Mouse (Mus musculus): Measurements from ENCODE around the gene Dnajc6. TPM values are rescaled to one million over a fixed set of nuclear protein-coding genes. Genes with fewer than 3 reads are reported as not detected.

Dnajc6 gene
- polyA plus RNA-seq, 1 experiment from 2014 or later = 0.78 TPM

DNA sequence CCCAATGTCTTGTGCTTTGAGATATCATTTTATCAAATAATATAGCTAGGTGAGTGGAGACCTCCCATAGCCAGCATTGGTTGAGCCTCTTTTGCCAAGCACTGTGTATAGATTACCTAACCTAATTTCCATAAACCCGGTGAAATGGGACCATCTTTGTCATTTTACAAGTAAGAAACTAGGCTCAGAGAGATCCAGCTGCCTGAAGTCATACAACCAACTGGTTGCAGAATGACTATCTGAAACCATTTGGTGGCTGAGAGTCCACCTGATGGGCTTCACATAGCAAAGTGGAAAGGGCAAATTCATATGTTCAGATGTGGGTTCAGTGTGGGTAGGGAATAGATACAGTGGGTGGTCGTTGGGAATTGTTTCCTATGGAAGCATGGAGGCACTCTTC, 154.5 kb downstream of the Dnajc6 start:
- no peaks in the 10 kb centered on the region for H3K9me3 ChIP-seq (ENCODE audit: control insufficient read depth, low read length)
- H3K4me2 ChIP-seq (ENCODE audit: low read depth, low read length) = no peak overlapping the region
- no peak overlapping the region for H3K27ac ChIP-seq (ENCODE audit: low read length)
- no peak overlapping the region for H3K4me3 ChIP-seq (ENCODE audit: low read length)
- no peak for ATAC-seq (ENCODE audit: low read depth)
- 83% methylated on average over 2 of the region's 2 CpGs for WGBS
- H3K36me3 ChIP-seq (ENCODE audit: control insufficient read depth, insufficient read depth, low read length) = peaks cover 3% of the 10 kb centered on the region
- no peaks in the 10 kb centered on the region for H3K27me3 ChIP-seq (ENCODE audit: control insufficient read depth, insufficient read depth, low read depth, low read length)
- H3K9ac ChIP-seq (ENCODE audit: low read length) = no peak overlapping the region
- peaks cover 12% of the 10 kb centered on the region for H3K4me1 ChIP-seq (replicated peaks; ENCODE audit: control insufficient read depth, insufficient read depth, low read length)

DNA sequence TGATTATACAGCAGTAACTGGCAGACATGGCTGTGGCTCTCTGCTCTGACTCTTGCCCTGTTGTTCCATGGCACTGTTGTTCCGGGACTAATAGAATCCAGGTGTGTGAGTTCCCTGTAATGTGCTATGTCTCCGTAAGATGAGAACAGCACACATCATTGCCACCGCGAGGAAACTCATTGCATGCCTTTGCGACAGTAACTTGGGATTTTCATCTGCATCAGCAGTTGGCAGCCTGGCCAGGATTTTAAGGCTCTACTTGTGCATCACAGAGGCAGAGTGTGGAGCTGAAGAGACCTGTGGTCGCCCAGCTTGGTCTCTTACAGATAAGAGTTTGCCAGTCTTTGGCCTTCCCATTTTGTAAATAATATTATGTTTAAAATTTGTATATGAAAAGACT, 157.8 kb downstream of the Dnajc6 start:
- no peak overlapping the region for H3K9ac ChIP-seq (ENCODE audit: low read length)
- H3K27ac ChIP-seq (ENCODE audit: low read length) = no peak overlapping the region
- peaks cover 10% of the 10 kb centered on the region for H3K36me3 ChIP-seq (ENCODE audit: control insufficient read depth, insufficient read depth, low read length)
- ATAC-seq (ENCODE audit: low read depth) = no peak
- H3K27me3 ChIP-seq (ENCODE audit: control insufficient read depth, insufficient read depth, low read depth, low read length) = no peaks in the 10 kb centered on the region
- WGBS = 81% methylated on average over 6 of the region's 6 CpGs
- no peaks in the 10 kb centered on the region for H3K9me3 ChIP-seq (ENCODE audit: control insufficient read depth, low read length)
- H3K4me1 ChIP-seq (replicated peaks; ENCODE audit: control insufficient read depth, insufficient read depth, low read length) = 0 out of 2 replicates have a peak, but pooled peaks cover 4% of the 10 kb centered on the region
- no peak overlapping the region for H3K4me2 ChIP-seq (ENCODE audit: low read depth, low read length)
- H3K4me3 ChIP-seq (ENCODE audit: low read length) = no peak overlapping the region

DNA sequence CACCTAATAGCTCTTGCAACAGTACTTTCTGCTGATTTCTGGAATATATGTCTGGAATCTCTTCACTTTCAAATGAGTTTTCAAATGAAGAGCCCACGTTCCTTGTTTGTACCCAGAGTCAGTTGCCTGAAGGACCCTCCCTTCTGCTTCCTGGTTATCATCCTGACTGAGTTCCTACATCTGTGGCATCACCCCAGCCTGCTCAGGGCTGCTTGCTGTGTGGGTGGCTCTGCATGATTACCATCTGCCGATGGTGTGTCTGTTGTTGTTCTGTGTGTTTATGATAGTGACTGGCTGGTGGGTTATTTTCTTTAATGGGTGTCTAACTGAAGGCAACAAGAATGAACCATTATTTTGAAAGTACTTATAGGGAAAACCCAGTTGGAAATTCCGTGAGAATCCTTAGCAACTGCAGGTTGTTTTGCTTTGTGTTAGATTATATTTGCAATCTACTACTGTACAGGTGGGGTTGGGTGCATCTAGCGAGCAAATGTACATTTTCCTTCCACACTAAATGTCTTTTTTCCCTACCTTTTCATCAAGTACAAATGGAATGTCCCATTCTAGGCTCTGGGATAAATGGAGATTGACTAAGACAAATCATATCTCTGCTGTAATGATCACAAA, 158.5 kb downstream of the Dnajc6 start:
- H3K27me3 ChIP-seq (ENCODE audit: control insufficient read depth, insufficient read depth, low read depth, low read length) = no peaks in the 10 kb centered on the region
- H3K4me2 ChIP-seq (ENCODE audit: low read depth, low read length) = no peak overlapping the region
- no peak overlapping the region for H3K4me3 ChIP-seq (ENCODE audit: low read length)
- H3K36me3 ChIP-seq (ENCODE audit: control insufficient read depth, insufficient read depth, low read length) = peaks cover 16% of the 10 kb centered on the region
- no peaks in the 10 kb centered on the region for H3K4me1 ChIP-seq (replicated peaks; ENCODE audit: control insufficient read depth, insufficient read depth, low read length)
- no peak for ATAC-seq (ENCODE audit: low read depth)
- no peak overlapping the region for H3K9ac ChIP-seq (ENCODE audit: low read length)
- no peaks in the 10 kb centered on the region for H3K9me3 ChIP-seq (ENCODE audit: control insufficient read depth, low read length)
- WGBS = 80% methylated on average over 4 of the region's 4 CpGs
- H3K27ac ChIP-seq (ENCODE audit: low read length) = no peak overlapping the region

DNA sequence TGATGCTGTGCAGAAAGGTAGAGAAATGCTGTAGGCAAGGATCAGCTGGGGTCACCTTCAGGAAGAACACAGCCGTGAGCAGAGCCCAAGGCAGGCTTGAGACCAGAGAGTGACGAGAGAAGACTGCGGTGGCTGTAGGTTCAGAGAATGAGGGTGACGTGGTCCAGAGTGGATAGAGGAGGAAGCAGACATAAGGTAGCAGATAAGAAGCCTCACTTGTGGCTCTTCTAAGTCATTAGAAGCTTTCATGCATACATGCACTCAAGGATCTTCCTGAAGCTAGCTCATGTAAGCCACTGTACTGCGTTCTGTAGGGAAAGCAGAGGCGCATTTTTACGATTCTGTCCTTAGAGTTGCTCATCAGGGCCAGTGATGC, 159.0 kb downstream of the Dnajc6 start:
- Histone ChIP-seq H3K27ac (ENCODE audit: low read length) (no peak overlapping the region), H3K27me3 (ENCODE audit: control insufficient read depth, insufficient read depth, low read depth, low read length) (no peaks in the 10 kb centered on the region), H3K9ac (ENCODE audit: low read length) (no peak overlapping the region), H3K4me3 (ENCODE audit: low read length) (no peak overlapping the region), H3K4me1 (replicated peaks; ENCODE audit: control insufficient read depth, insufficient read depth, low read length) (no peaks in the 10 kb centered on the region), H3K9me3 (ENCODE audit: control insufficient read depth, low read length) (no peaks in the 10 kb centered on the region), H3K36me3 (ENCODE audit: control insufficient read depth, insufficient read depth, low read length) (peaks cover 16% of the 10 kb centered on the region), H3K4me2 (ENCODE audit: low read depth, low read length) (no peak overlapping the region)
- ATAC-seq (ENCODE audit: low read depth) = no peak
- 89% methylated on average over 7 of the region's 7 CpGs for WGBS

DNA sequence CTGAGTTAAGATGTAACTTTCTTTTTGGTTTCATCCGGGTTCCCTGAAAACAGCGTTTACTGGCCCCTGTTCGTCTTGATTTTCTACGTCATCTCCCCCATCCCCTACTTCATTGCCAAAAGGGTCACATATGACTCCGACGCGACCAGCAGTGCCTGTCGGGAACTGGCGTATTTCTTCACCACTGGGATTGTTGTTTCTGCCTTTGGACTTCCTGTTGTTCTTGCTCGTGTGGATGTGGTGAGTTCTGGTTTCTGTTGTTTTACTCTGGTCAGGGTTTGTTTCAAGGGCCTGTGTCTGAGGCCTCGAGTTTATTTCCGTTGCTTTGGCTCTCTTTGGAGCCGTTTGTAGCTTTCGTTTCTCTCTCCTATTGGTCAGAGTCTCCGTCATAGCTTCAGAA, 159.6 kb downstream of the Dnajc6 start:
- 83% methylated on average over 15 of the region's 15 CpGs for WGBS
- H3K4me1 ChIP-seq (replicated peaks; ENCODE audit: control insufficient read depth, insufficient read depth, low read length) = no peaks in the 10 kb centered on the region
- no peak overlapping the region for H3K4me3 ChIP-seq (ENCODE audit: low read length)
- no peak for ATAC-seq (ENCODE audit: low read depth)
- H3K27ac ChIP-seq (ENCODE audit: low read length) = no peak overlapping the region
- no peak overlapping the region for H3K4me2 ChIP-seq (ENCODE audit: low read depth, low read length)
- no peaks in the 10 kb centered on the region for H3K9me3 ChIP-seq (ENCODE audit: control insufficient read depth, low read length)
- peaks cover 21% of the 10 kb centered on the region for H3K36me3 ChIP-seq (ENCODE audit: control insufficient read depth, insufficient read depth, low read length)
- no peak overlapping the region for H3K9ac ChIP-seq (ENCODE audit: low read length)
- no peaks in the 10 kb centered on the region for H3K27me3 ChIP-seq (ENCODE audit: control insufficient read depth, insufficient read depth, low read depth, low read length)

DNA sequence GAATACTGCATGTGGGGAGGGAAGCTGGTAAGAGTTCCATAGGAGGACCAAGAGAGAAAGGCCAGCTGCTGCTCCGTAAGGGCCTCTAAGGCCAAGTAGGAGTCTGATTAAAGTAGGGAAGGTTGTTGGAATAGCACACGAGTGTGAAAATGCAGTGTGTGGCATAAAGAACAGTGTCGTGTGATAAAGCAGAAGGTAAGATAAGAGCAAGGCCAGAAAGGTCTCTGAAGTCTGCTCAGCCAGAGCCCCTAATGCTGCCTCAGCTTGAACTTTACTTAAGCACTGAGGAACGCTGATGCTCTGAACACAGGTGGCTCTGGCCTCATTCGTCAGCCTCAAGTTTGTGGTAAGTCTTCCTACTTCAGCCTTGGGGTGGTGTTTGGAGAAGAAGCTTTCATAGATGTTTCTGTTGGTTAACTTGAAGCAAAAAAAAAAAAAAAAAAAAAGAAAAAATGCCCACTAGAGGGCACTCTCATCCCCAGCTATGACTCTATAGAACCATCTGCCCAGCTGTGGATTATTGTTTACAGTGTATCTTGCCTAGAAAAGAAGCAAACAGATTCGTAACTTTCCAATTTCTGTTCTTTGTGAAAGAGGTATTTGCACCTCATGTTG, 160.6 kb downstream of the Dnajc6 start:
- ATAC-seq (ENCODE audit: low read depth) = no peak
- no peaks in the 10 kb centered on the region for H3K4me1 ChIP-seq (replicated peaks; ENCODE audit: control insufficient read depth, insufficient read depth, low read length)
- H3K27ac ChIP-seq (ENCODE audit: low read length) = no peak overlapping the region
- WGBS = 35% methylated on average over 6 of the region's 6 CpGs
- H3K9me3 ChIP-seq (ENCODE audit: control insufficient read depth, low read length) = no peaks in the 10 kb centered on the region
- H3K36me3 ChIP-seq (ENCODE audit: control insufficient read depth, insufficient read depth, low read length) = peaks cover 28% of the 10 kb centered on the region
- H3K4me2 ChIP-seq (ENCODE audit: low read depth, low read length) = no peak overlapping the region
- H3K4me3 ChIP-seq (ENCODE audit: low read length) = no peak overlapping the region
- H3K9ac ChIP-seq (ENCODE audit: low read length) = no peak overlapping the region
- no peaks in the 10 kb centered on the region for H3K27me3 ChIP-seq (ENCODE audit: control insufficient read depth, insufficient read depth, low read depth, low read length)

DNA sequence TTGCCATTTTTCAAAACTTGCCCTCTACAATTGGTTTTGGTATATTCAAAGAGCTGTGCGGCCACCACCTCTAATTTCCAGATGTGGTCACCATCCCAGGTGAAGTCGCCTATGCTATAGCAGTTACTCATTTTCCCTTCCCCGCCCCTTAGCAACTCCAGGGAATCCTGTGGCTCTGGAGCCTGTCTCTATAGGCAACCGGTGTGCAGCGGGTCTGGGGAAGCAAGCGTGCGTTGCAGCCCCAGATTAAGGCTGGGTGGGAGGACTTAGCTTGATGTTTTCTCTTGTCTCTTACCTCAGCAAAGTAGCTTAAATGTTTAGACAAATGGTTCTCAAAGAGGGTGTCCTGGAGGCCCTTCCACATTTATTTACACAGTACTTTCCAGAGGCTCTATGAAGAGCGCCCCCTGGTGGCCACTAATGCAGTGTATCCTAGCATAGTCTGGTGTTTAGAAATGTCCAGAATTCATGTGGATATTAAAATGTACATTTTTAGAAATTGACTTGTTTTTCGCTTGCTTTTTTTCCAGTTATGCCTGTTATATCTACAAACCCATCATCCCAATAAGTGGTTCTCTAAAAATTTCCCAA, 167.8 kb downstream of the Dnajc6 start:
- no peak for ATAC-seq (ENCODE audit: low read depth)
- Histone ChIP-seq H3K9me3 (ENCODE audit: control insufficient read depth, low read length) (no peaks in the 10 kb centered on the region), H3K27me3 (ENCODE audit: control insufficient read depth, insufficient read depth, low read depth, low read length) (no peaks in the 10 kb centered on the region), H3K36me3 (ENCODE audit: control insufficient read depth, insufficient read depth, low read length) (peaks cover 21% of the 10 kb centered on the region), H3K4me1 (replicated peaks; ENCODE audit: control insufficient read depth, insufficient read depth, low read length) (no peaks in the 10 kb centered on the region), H3K27ac (ENCODE audit: low read length) (no peak overlapping the region), H3K4me2 (ENCODE audit: low read depth, low read length) (no peak overlapping the region), H3K9ac (ENCODE audit: low read length) (no peak overlapping the region), H3K4me3 (ENCODE audit: low read length) (no peak overlapping the region)
- WGBS = 72% methylated on average over 9 of the region's 9 CpGs

DNA sequence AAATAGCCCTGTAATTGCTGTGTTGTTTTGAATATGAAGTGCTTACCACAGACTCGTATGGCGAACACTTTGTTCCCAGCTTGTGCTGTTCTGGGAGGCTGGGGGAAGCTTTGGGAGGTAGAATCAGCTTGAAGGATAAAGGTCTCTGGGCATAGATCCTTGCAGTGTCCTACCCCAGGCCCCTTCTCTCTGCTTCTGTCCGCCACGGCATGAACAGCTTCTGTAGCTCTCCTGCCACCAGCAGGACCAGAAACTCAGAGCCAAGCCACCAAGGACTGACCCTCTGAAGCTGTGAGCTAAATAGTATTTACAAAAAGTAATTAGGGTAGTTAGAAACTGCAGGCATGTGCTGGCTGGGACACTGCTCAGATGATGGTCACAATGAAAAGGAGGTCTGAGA, 168.3 kb downstream of the Dnajc6 start:
- H3K27ac ChIP-seq (ENCODE audit: low read length) = no peak overlapping the region
- peaks cover 16% of the 10 kb centered on the region for H3K36me3 ChIP-seq (ENCODE audit: control insufficient read depth, insufficient read depth, low read length)
- H3K9ac ChIP-seq (ENCODE audit: low read length) = no peak overlapping the region
- ATAC-seq (ENCODE audit: low read depth) = no peak
- no peak overlapping the region for H3K4me2 ChIP-seq (ENCODE audit: low read depth, low read length)
- no peaks in the 10 kb centered on the region for H3K27me3 ChIP-seq (ENCODE audit: control insufficient read depth, insufficient read depth, low read depth, low read length)
- 95% methylated on average over 4 of the region's 4 CpGs for WGBS
- no peak overlapping the region for H3K4me3 ChIP-seq (ENCODE audit: low read length)
- no peaks in the 10 kb centered on the region for H3K4me1 ChIP-seq (replicated peaks; ENCODE audit: control insufficient read depth, insufficient read depth, low read length)
- no peaks in the 10 kb centered on the region for H3K9me3 ChIP-seq (ENCODE audit: control insufficient read depth, low read length)

DNA sequence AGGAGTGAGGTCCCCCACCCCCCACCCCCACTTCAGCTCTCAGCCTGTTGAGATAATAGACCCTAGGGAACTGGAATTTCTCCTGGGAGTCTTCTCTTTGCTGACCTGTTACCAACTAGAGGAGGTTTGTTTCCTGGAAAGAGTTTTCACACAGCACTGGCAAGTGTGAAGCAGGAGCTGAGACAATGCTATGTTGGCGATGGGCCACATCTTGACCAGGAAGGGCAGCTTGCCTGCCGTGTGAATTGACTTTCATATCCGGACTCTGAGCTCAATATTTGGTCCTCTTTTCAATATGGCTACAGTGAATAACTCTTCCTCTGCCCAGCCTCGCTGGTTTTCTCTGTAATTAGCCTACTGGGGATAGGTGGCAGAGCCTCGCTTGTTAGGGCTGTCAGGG, 172.7 kb downstream of the Dnajc6 start:
- Histone ChIP-seq H3K4me1 (replicated peaks; ENCODE audit: control insufficient read depth, insufficient read depth, low read length) (no peaks in the 10 kb centered on the region), H3K4me2 (ENCODE audit: low read depth, low read length) (no peak overlapping the region), H3K9ac (ENCODE audit: low read length) (no peak overlapping the region), H3K36me3 (ENCODE audit: control insufficient read depth, insufficient read depth, low read length) (no peaks in the 10 kb centered on the region), H3K9me3 (ENCODE audit: control insufficient read depth, low read length) (no peaks in the 10 kb centered on the region), H3K27ac (ENCODE audit: low read length) (no peak overlapping the region), H3K27me3 (ENCODE audit: control insufficient read depth, insufficient read depth, low read depth, low read length) (no peaks in the 10 kb centered on the region), H3K4me3 (ENCODE audit: low read length) (no peak overlapping the region)
- WGBS = 63% methylated on average over 5 of the region's 5 CpGs
- no peak for ATAC-seq (ENCODE audit: low read depth)
